ENCODE assay signal across 33 mouse cellular contexts in genomic region chr2:14931968-14932367, GRCm38 (mm10).
"Had no signal": no experiment of that assay in that cellular context is flagged by ENCODE, and none has a peak within 500 bp of the region (broad histone marks: within the 10 kb centered on the region; RNA-seq: fewer than 3 reads in every experiment).

No protein-coding gene starts in this region.

- H3K9ac ChIP-seq: heart, embryonic 12.5 days; heart, embryonic 13.5 days; heart, embryonic 15.5 days; hindbrain, embryonic 12.5 days; hindbrain, embryonic 13.5 days; hindbrain, embryonic 14.5 days; hindbrain, embryonic 15.5 days; kidney, embryonic 15.5 days had no signal

- H3K36me3 ChIP-seq: heart, embryonic 10.5 days; heart, embryonic 12.5 days; heart, embryonic 15.5 days; hindbrain, embryonic 10.5 days; hindbrain, embryonic 12.5 days; hindbrain, embryonic 13.5 days; hindbrain, embryonic 15.5 days; kidney, embryonic 15.5 days had no signal

- H3K27ac ChIP-seq: heart, embryonic 10.5 days; heart, embryonic 13.5 days; heart, embryonic 15.5 days; hindbrain, embryonic 10.5 days; hindbrain, embryonic 12.5 days; hindbrain, embryonic 13.5 days; hindbrain, embryonic 14.5 days; hindbrain, embryonic 15.5 days; hindbrain, postnatal 0 days; kidney, embryonic 15.5 days; kidney, postnatal 0 days; layer of hippocampus, adult 2 months; left cerebral cortex, adult 2 months had no signal

- H3K27me3 ChIP-seq: heart, embryonic 12.5 days; heart, embryonic 13.5 days; heart, embryonic 15.5 days; hindbrain, embryonic 12.5 days; hindbrain, embryonic 13.5 days; hindbrain, embryonic 15.5 days; kidney, embryonic 15.5 days had no signal

- ATAC-seq: hindbrain, embryonic 16.5 days; hindbrain, postnatal 0 days; inflammation-experienced regulatory T-cells, adult 6 months had no signal

- H3K9me3 ChIP-seq: heart, embryonic 10.5 days; heart, embryonic 12.5 days; heart, embryonic 13.5 days; heart, embryonic 15.5 days; hindbrain, embryonic 10.5 days; hindbrain, embryonic 12.5 days; hindbrain, embryonic 13.5 days; hindbrain, embryonic 15.5 days; kidney, embryonic 15.5 days had no signal

- H3K4me3 ChIP-seq: heart, embryonic 10.5 days; heart, embryonic 12.5 days; heart, embryonic 13.5 days; heart, embryonic 15.5 days; hindbrain, embryonic 10.5 days; hindbrain, embryonic 12.5 days; hindbrain, embryonic 13.5 days; hindbrain, embryonic 15.5 days; kidney, embryonic 15.5 days; layer of hippocampus, adult 2 months; left cerebral cortex, adult 2 months had no signal

- H3K4me2 ChIP-seq: heart, embryonic 11.5 days; heart, embryonic 12.5 days; heart, embryonic 13.5 days; heart, embryonic 15.5 days; hindbrain, embryonic 12.5 days; hindbrain, embryonic 13.5 days; hindbrain, embryonic 14.5 days; hindbrain, embryonic 15.5 days; kidney, embryonic 15.5 days had no signal

- H3K4me1 ChIP-seq: hindbrain, embryonic 10.5 days; hindbrain, embryonic 12.5 days; hindbrain, embryonic 13.5 days; kidney, embryonic 15.5 days had no signal

- DNase-seq: heart, postnatal 10 days; heart, postnatal 14 days; heart, postnatal 36 days; heart, postnatal 4 days; kidney, adult 11 months; kidney, adult 18-20 months; kidney, adult 2 months; kidney, adult 8-10 months; kidney, adult 9 months; kidney, postnatal 10 days; kidney, postnatal 14 days; kidney, postnatal 25 days; kidney, postnatal 36 days; kidney, postnatal 4 days; layer of hippocampus, adult 9-11 months; layer of hippocampus, postnatal 36 days had no signal
